Mouse (Mus musculus) testis, postnatal 10 days (tissue): ENCODE measurements around the gene Rufy2.
"Not testable (repeated sequence)": the region's sequence is repeated elsewhere in the genome, so short reads cannot be mapped to it uniquely, and the experiment has no call there.

Experiments used
- DNase-seq: peaks from one replicate; pipeline ENCODE4 v3.0.0; 2021; ENCODE audit warnings: low spot score

The Rufy2 gene

GRCm38 (mm10) chr10:63053007-63053406, 73.0 kb downstream of the Rufy2 start:
- no peak for DNase-seq

GRCm38 (mm10) chr10:63054071-63054470, 74.0 kb downstream of the Rufy2 start:
- not testable (repeated sequence) for DNase-seq

- DNase-seq = no peak
Measured at GRCm38 (mm10) chr10:63054586-63054985, 74.6 kb downstream of the Rufy2 start.

GRCm38 (mm10) chr10:63056966-63057750, 77.1 kb downstream of the Rufy2 start:
- peak; percentile 65 for DNase-seq

GRCm38 (mm10) chr10:63059862-63060261, 79.8 kb downstream of the Rufy2 start, which contains the start of gene Pbld1:
TSS of gene Pbld1 (plus strand) at chr10:63060162.
- no peak for DNase-seq

- peak; percentile 60 for DNase-seq
Measured at GRCm38 (mm10) chr10:63060406-63060805, 80.4 kb downstream of the Rufy2 start.

- no peak for DNase-seq
Measured at GRCm38 (mm10) chr10:63061266-63061665, 81.2 kb downstream of the Rufy2 start.

- no peak for DNase-seq
Measured at GRCm38 (mm10) chr10:63062696-63063095, 82.7 kb downstream of the Rufy2 start.

- no peak for DNase-seq
Measured at GRCm38 (mm10) chr10:63063365-63063764, 83.3 kb downstream of the Rufy2 start.

GRCm38 (mm10) chr10:63064516-63064915, 84.5 kb downstream of the Rufy2 start:
- DNase-seq = no peak

GRCm38 (mm10) chr10:63065561-63065960, 85.5 kb downstream of the Rufy2 start:
- no peak for DNase-seq

GRCm38 (mm10) chr10:63065988-63066387, 86.0 kb downstream of the Rufy2 start:
- peak; percentile 85 for DNase-seq
